Mouse (Mus musculus) midbrain, embryonic 13.5 days (tissue): ENCODE measurements at regions not wholly inside any gene's neighbourhood (a gene's known extent, or its start where the extent isn't known, plus 50 kb on each side); places are given as distances from the start of the nearest gene placed in this dataset.

Source experiments
- ATAC-seq: fragments of 200-750 bp; cut with Nextera tagmentation; 2 replicates; pipeline ENCODE4 v1.8.0; 2017; ENCODE audit warnings: mild to moderate bottlenecking, moderate TSS enrichment, moderate library complexity
- H3K27ac ChIP-seq: fragments of 300-500 bp; sonication (generic); 2 replicates; pipeline ENCODE4 v1.5.1; 2015; ENCODE audit warnings: inconsistent platforms, mild to moderate bottlenecking, moderate library complexity
- H3K27me3 ChIP-seq: fragments of 300-500 bp; sonication (generic); 2 replicates; pipeline ENCODE4 v1.6.1; 2015; ENCODE audit warnings: mild to moderate bottlenecking, inconsistent platforms
- H3K36me3 ChIP-seq: fragments of 300-500 bp; sonication (generic); 2 replicates; pipeline ENCODE4 v1.6.1; 2015; ENCODE audit warnings: mild to moderate bottlenecking, inconsistent platforms
- H3K4me1 ChIP-seq: fragments of 300-500 bp; sonication (generic); replicated peaks from 2 replicates; pipeline ENCODE4 v1.6.1; 2015; ENCODE audit warnings: inconsistent platforms
- H3K4me2 ChIP-seq: fragments of 300-500 bp; sonication (generic); replicated peaks from 2 replicates; pipeline ENCODE4 v1.6.1; 2015; ENCODE audit warnings: moderate library complexity, mild to moderate bottlenecking, inconsistent platforms
- H3K4me3 ChIP-seq: fragments of 300-500 bp; sonication (generic); replicated peaks from 2 replicates; pipeline ENCODE4 v1.5.1; 2015; ENCODE audit warnings: mild to moderate bottlenecking, inconsistent platforms
- H3K9ac ChIP-seq: fragments of 300-500 bp; sonication (generic); replicated peaks from 2 replicates; pipeline ENCODE4 v1.6.1; 2015; ENCODE audit warnings: mild to moderate bottlenecking, inconsistent platforms
- H3K9me3 ChIP-seq: fragments of 300-500 bp; sonication (generic); 2 replicates; pipeline ENCODE4 v1.6.1; 2016; ENCODE audit warnings: mild to moderate bottlenecking, inconsistent platforms
- WGBS: fragments of 180-500 bp; shearing (Covaris S2); methylation state at CpG from one replicate; pipeline ENCODE4 v1.1.7; 2015; 5-methylcytosine and 5-hydroxymethylcytosine counted together

- H3K4me1 ChIP-seq: no peaks in the 10 kb centered on the region
- no peaks in the 10 kb centered on the region for H3K27me3 ChIP-seq
- ATAC-seq: no peak
- no peak overlapping the region for H3K4me3 ChIP-seq
- H3K9me3 ChIP-seq: no peaks in the 10 kb centered on the region
- no peak overlapping the region for H3K27ac ChIP-seq
- no peaks in the 10 kb centered on the region for H3K36me3 ChIP-seq
- H3K9ac ChIP-seq: no peak overlapping the region
- WGBS: 67% methylated on average over 1 of the region's 1 CpGs
- no peak overlapping the region for H3K4me2 ChIP-seq
These were observed 85.2 kb upstream of the Rgs17 start for GRCm38 (mm10) chr10:6007238-6007972.

- Histone ChIP-seq H3K4me1 (no peaks in the 10 kb centered on the region), H3K4me2 (no peak overlapping the region), H3K9ac (no peak overlapping the region), H3K36me3 (no peaks in the 10 kb centered on the region), H3K9me3 (no peaks in the 10 kb centered on the region), H3K4me3 (no peak overlapping the region), H3K27me3 (no peaks in the 10 kb centered on the region), H3K27ac (no peak overlapping the region)
- 91% methylated on average over 1 of the region's 1 CpGs for WGBS
- ATAC-seq: no peak
These were observed 59.2 kb upstream of the Rgs17 start for GRCm38 (mm10) chr10:5981433-5981832.

GRCm38 (mm10) chr10:5978534-5978933 lies 56.3 kb upstream of the Rgs17 start:
- no peak for ATAC-seq

More at GRCm38 (mm10) chr10:5978534-5978933, 56.3 kb upstream of the Rgs17 start:
- no peak overlapping the region for H3K4me3 ChIP-seq
- H3K27me3 ChIP-seq: no peaks in the 10 kb centered on the region
- WGBS: 65% methylated on average over 1 of the region's 1 CpGs
- H3K9me3 ChIP-seq: no peaks in the 10 kb centered on the region
- H3K4me1 ChIP-seq: no peaks in the 10 kb centered on the region
- no peak overlapping the region for H3K27ac ChIP-seq
- no peak overlapping the region for H3K4me2 ChIP-seq
- H3K9ac ChIP-seq: no peak overlapping the region
- no peaks in the 10 kb centered on the region for H3K36me3 ChIP-seq
